Mouse (Mus musculus): ENCODE results near the gene Aim2. TPM values are rescaled to one million over a fixed set of nuclear protein-coding genes. Genes with fewer than 3 reads are reported as not detected.
A peak's percentile ranks its signal among the peaks of the same experiment; 100 is the strongest.
"Not testable (repeated sequence)": the region's sequence is repeated elsewhere in the genome, so short reads cannot be mapped to it uniquely, and the experiment has no call there.

Gene Aim2
- total and polyA plus RNA-seq, 3 experiments: 0.82 to 1.4 (median 1.1) TPM

GRCm38 (mm10) chr1:173443061-173443460 is 92.4 kb downstream of the Aim2 start:
- Histone ChIP-seq H3K4me1 (ENCODE audit: control insufficient read depth, insufficient read depth, low read length) (no peaks in the 10 kb centered on the region), H3K79me2 (replicated peaks; ENCODE audit: control insufficient read depth, insufficient read depth, low read length) (no peaks in the 10 kb centered on the region), H3K36me3 (ENCODE audit: control insufficient read depth, insufficient read depth, low read length) (no peaks in the 10 kb centered on the region), H3K9ac (ENCODE audit: low read depth, low read length) (no peak overlapping the region), H3K27ac (no peak overlapping the region), H3K4me3 (no peak overlapping the region), H3K27me3 (ENCODE audit: control insufficient read depth, insufficient read depth, low read length) (no peaks in the 10 kb centered on the region)
- TF ChIP-seq EP300 (IDR thresholded peaks at IDR 0.05; ENCODE audit: insufficient read depth, low read depth, low read length) (no peak), POLR2A (IDR thresholded peaks at IDR 0.05; ENCODE audit: insufficient read depth, low read depth, low read length) (no peak), CTCF (IDR thresholded peaks at IDR 0.05) (no peak)
- no peak for DNase-seq
- intact Hi-C loops (cut with DNase I): no loop called here
- WGBS: 83% methylated on average over 1 of the region's 1 CpGs

DNA sequence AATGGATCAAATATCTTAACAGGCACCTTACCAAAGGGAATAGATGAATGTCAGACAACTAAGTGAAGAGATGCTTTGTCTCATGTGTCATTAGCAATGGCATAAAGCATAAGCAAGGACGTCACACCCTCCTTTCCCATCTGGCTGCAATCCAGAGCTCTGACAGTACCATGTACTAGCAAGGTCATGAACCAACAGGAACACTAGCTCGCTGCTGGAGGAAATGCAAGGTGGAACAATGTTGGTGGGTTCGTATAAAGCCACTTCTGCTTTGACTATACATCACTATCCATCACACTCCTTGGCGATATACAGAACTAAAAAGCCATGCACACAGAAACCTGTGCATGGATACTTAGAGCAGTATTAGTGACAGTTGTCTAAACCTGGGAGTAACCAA is 96.4 kb downstream of the Aim2 start:
- no peaks in the 10 kb centered on the region for H3K27me3 ChIP-seq (ENCODE audit: control insufficient read depth, insufficient read depth, low read length)
- no peaks in the 10 kb centered on the region for H3K4me1 ChIP-seq (ENCODE audit: control insufficient read depth, insufficient read depth, low read length)
- TF ChIP-seq POLR2A (IDR thresholded peaks at IDR 0.05; ENCODE audit: insufficient read depth, low read depth, low read length): no peak
- no peak for TF ChIP-seq CTCF (IDR thresholded peaks at IDR 0.05)
- no peak for TF ChIP-seq EP300 (IDR thresholded peaks at IDR 0.05; ENCODE audit: insufficient read depth, low read depth, low read length)
- DNase-seq: no peak
- no peak overlapping the region for H3K27ac ChIP-seq
- H3K4me3 ChIP-seq: no peak overlapping the region
- intact Hi-C loops (cut with DNase I): no loop called here
- no peaks in the 10 kb centered on the region for H3K79me2 ChIP-seq (replicated peaks; ENCODE audit: control insufficient read depth, insufficient read depth, low read length)
- H3K36me3 ChIP-seq (ENCODE audit: control insufficient read depth, insufficient read depth, low read length): no peaks in the 10 kb centered on the region
- 37% methylated on average over 4 of the region's 4 CpGs for WGBS
- no peak overlapping the region for H3K9ac ChIP-seq (ENCODE audit: low read depth, low read length)

- no peaks in the 10 kb centered on the region for H3K79me2 ChIP-seq (replicated peaks; ENCODE audit: control insufficient read depth, insufficient read depth, low read length)
- WGBS: 56% methylated on average over 4 of the region's 4 CpGs
- H3K36me3 ChIP-seq (ENCODE audit: control insufficient read depth, insufficient read depth, low read length): no peaks in the 10 kb centered on the region
- intact Hi-C loops (cut with DNase I): no loop called here
- H3K4me3 ChIP-seq: no peak overlapping the region
- TF ChIP-seq POLR2A (IDR thresholded peaks at IDR 0.05; ENCODE audit: insufficient read depth, low read depth, low read length) (no peak), CTCF (IDR thresholded peaks at IDR 0.05) (no peak), EP300 (IDR thresholded peaks at IDR 0.05; ENCODE audit: insufficient read depth, low read depth, low read length) (no peak)
- no peaks in the 10 kb centered on the region for H3K27me3 ChIP-seq (ENCODE audit: control insufficient read depth, insufficient read depth, low read length)
- H3K27ac ChIP-seq: no peak overlapping the region
- H3K4me1 ChIP-seq (ENCODE audit: control insufficient read depth, insufficient read depth, low read length): no peaks in the 10 kb centered on the region
- no peak overlapping the region for H3K9ac ChIP-seq (ENCODE audit: low read depth, low read length)
- DNase-seq: no peak
These were observed 99.9 kb downstream of the Aim2 start for GRCm38 (mm10) chr1:173450621-173451020.

- Histone ChIP-seq H3K4me3 (no peak overlapping the region), H3K79me2 (replicated peaks; ENCODE audit: control insufficient read depth, insufficient read depth, low read length) (no peaks in the 10 kb centered on the region), H3K36me3 (ENCODE audit: control insufficient read depth, insufficient read depth, low read length) (no peaks in the 10 kb centered on the region), H3K27me3 (ENCODE audit: control insufficient read depth, insufficient read depth, low read length) (no peaks in the 10 kb centered on the region), H3K9ac (ENCODE audit: low read depth, low read length) (no peak overlapping the region), H3K4me1 (ENCODE audit: control insufficient read depth, insufficient read depth, low read length) (peaks cover under 1% of the 10 kb centered on the region; the same call in 1 of the 2 replicates), H3K27ac (no peak overlapping the region)
- intact Hi-C loops (cut with DNase I): no loop called here
- 89% methylated on average over 5 of the region's 5 CpGs for WGBS
- TF ChIP-seq CTCF (IDR thresholded peaks at IDR 0.05) (no peak), EP300 (IDR thresholded peaks at IDR 0.05; ENCODE audit: insufficient read depth, low read depth, low read length) (no peak), POLR2A (IDR thresholded peaks at IDR 0.05; ENCODE audit: insufficient read depth, low read depth, low read length) (no peak)
- peak in 1 of 2 experiments; percentile 26 for DNase-seq
These were observed 101.0 kb downstream of the Aim2 start for GRCm38 (mm10) chr1:173451665-173452064.

DNA sequence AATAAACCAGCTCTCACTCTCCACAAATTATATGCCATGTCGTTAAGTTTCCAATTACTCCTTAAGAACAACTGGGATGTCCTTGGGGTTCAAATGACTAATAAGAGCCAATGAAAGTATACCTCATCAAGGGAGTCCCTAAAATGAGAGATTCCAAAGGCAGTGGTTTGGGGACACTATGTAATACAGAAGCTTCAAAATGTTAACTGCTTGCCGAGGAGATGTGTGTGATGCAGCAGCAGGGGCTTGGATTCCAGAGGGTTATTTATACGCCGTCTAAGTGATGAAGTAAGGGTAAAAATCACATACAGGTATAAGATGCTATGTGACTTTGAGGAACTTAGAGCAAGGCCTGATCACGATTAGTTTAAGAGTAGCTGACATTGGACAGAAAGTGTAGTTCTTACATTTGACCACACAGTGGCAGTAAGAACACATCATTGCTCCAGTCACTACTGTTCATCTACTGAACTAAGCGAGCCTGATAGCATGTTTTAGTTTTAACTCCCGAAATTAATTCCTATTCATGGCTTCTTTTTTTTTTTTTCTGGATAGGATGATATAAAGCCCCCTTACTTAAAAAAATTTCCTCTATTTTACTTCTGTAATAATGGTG is 105.6 kb downstream of the Aim2 start:
- no peak overlapping the region for H3K4me3 ChIP-seq
- no peak for DNase-seq

GRCm38 (mm10) chr1:173456761-173457160 is 106.1 kb downstream of the Aim2 start:
- Histone ChIP-seq H3K4me3 (no peak overlapping the region), H3K9ac (ENCODE audit: low read depth, low read length) (peak overlapping the region; percentile 34; the same call in 1 of the 2 replicates), H3K79me2 (replicated peaks; ENCODE audit: control insufficient read depth, insufficient read depth, low read length) (no peaks in the 10 kb centered on the region), H3K27ac (no peak overlapping the region), H3K27me3 (ENCODE audit: control insufficient read depth, insufficient read depth, low read length) (no peaks in the 10 kb centered on the region), H3K36me3 (ENCODE audit: control insufficient read depth, insufficient read depth, low read length) (no peaks in the 10 kb centered on the region), H3K4me1 (ENCODE audit: control insufficient read depth, insufficient read depth, low read length) (peaks cover 1% of the 10 kb centered on the region; the same call in 1 of the 2 replicates)
- intact Hi-C loops (cut with DNase I): loop anchor here (2.0 to 5.0 kb wide), 2 partner anchors 646 to 1011 kb away; no protein-coding TSS in a partner anchor
- 74% methylated on average over 5 of the region's 5 CpGs for WGBS
- no peak for TF ChIP-seq EP300 (IDR thresholded peaks at IDR 0.05; ENCODE audit: insufficient read depth, low read depth, low read length)
- DNase-seq: no peak

More for the DNA sequence above, 105.6 kb downstream of the Aim2 start:
- no peak overlapping the region for H3K27ac ChIP-seq
- no peaks in the 10 kb centered on the region for H3K79me2 ChIP-seq (replicated peaks; ENCODE audit: control insufficient read depth, insufficient read depth, low read length)
- TF ChIP-seq POLR2A (IDR thresholded peaks at IDR 0.05; ENCODE audit: insufficient read depth, low read depth, low read length): no peak
- no peak for TF ChIP-seq EP300 (IDR thresholded peaks at IDR 0.05; ENCODE audit: insufficient read depth, low read depth, low read length)
- TF ChIP-seq CTCF (IDR thresholded peaks at IDR 0.05): peak; percentile 93
- intact Hi-C loops (cut with DNase I): loop anchor here (2.0 to 5.0 kb wide), 2 partner anchors 647 to 1011 kb away; no protein-coding TSS in a partner anchor
- no peaks in the 10 kb centered on the region for H3K36me3 ChIP-seq (ENCODE audit: control insufficient read depth, insufficient read depth, low read length)
- no peak overlapping the region for H3K9ac ChIP-seq (ENCODE audit: low read depth, low read length)
- WGBS: 44% methylated on average over 7 of the region's 7 CpGs
- no peaks in the 10 kb centered on the region for H3K27me3 ChIP-seq (ENCODE audit: control insufficient read depth, insufficient read depth, low read length)
- H3K4me1 ChIP-seq (ENCODE audit: control insufficient read depth, insufficient read depth, low read length): peaks cover 1% of the 10 kb centered on the region; the same call in 1 of the 2 replicates

GRCm38 (mm10) chr1:173480399-173481181 is 129.9 kb downstream of the Aim2 start:
- H3K79me2 ChIP-seq (replicated peaks; ENCODE audit: control insufficient read depth, insufficient read depth, low read length); H3K27ac ChIP-seq; H3K9ac ChIP-seq (ENCODE audit: low read depth, low read length); intact Hi-C loops (cut with DNase I); DNase-seq; H3K27me3 ChIP-seq (ENCODE audit: control insufficient read depth, insufficient read depth, low read length); H3K4me3 ChIP-seq; H3K4me1 ChIP-seq (ENCODE audit: control insufficient read depth, insufficient read depth, low read length); H3K36me3 ChIP-seq (ENCODE audit: control insufficient read depth, insufficient read depth, low read length): not testable (repeated sequence)
- 74% methylated on average over 5 of the region's 5 CpGs for WGBS

GRCm38 (mm10) chr1:173481182-173481574 is 130.5 kb downstream of the Aim2 start:
- 81% methylated on average over 3 of the region's 3 CpGs for WGBS
- H3K4me3 ChIP-seq; H3K27ac ChIP-seq; H3K79me2 ChIP-seq (replicated peaks; ENCODE audit: control insufficient read depth, insufficient read depth, low read length); DNase-seq; H3K4me1 ChIP-seq (ENCODE audit: control insufficient read depth, insufficient read depth, low read length); intact Hi-C loops (cut with DNase I); H3K9ac ChIP-seq (ENCODE audit: low read depth, low read length); H3K27me3 ChIP-seq (ENCODE audit: control insufficient read depth, insufficient read depth, low read length); H3K36me3 ChIP-seq (ENCODE audit: control insufficient read depth, insufficient read depth, low read length): not testable (repeated sequence)

Measured in heart, adult 2 months (tissue).